Mouse (Mus musculus) common myeloid progenitor, adult 5-6 weeks (primary cell): ENCODE results near the gene Pip4k2b. TPM values are rescaled to one million over a fixed set of nuclear protein-coding genes. Genes with fewer than 3 reads are reported as not detected.
"Not testable (repeated sequence)": the region's sequence is repeated elsewhere in the genome, so short reads cannot be mapped to it uniquely, and the experiment has no call there.

Experiments
- ATAC-seq: replicated peaks from 2 replicates; pipeline ENCODE4 v1.8.0; 2016; ENCODE audit warnings: low read depth, mild to moderate bottlenecking, moderate TSS enrichment, inconsistent platforms; ENCODE audit not compliant: poor library complexity, severe bottlenecking
- total RNA-seq: library from RNA; stranded (forward); fragments of 200-1000, 187-1606 nt; gene quantifications from 2 replicates; pipeline ENCODE4 v1.2.3, GENCODE M21; 2017

Gene Pip4k2b
- total RNA-seq = 38.5 and 55.8 TPM in 2 replicates

DNA sequence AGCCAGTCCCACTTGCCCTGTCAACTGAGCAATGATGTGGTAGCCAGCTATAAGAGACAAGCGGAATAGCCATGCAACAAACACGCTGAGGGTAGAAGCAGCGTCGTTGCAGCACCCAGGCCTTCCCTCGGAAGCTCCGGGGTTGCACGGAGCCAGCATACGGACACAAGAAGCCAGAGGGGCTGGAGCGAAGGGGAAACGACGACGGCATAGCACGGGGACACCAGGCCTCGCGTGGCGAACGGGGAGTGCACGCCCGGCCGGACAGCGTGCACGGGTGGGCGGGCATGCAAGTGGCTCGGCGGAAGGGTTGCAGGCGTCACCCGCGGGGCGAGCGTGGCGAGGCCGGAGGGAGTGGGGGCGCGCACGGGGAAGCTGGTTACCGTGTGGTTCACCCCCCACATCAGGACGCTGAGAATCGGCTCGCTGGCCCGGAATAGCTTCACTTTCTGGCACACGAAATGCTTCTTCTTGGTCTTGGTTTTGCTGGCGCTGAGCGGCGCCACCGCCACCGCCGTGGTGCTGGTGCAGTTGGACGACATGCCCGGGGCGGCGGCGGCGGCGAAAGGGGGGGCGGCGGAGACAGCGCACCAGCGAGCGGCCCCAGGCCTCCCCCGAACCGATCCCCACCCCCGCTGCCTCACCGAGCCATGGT lies at the start of gene Pip4k2b:
Gene Pip4k2b, minus strand, starts transcription at position 642 of the 655 bp plus-strand sequence.
- no peak for ATAC-seq

DNA sequence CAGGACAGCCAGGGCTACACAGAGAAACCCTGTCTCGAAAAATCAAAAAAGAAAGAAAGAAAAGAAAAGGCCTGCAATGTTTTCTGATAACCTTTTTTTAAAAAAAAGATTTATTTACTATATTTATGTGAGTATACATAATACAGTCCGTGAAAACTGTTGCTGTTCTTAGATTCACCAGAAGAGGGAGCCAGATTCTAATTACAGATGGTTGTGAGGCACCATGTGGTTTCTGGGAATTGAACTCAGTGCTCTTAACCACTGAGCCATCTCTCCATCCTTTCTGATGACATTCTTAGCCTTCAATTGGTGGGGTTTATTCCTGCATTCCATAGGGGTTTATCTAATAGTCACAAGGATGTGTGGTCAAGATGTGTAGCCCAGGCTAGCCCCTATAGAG lies 48.7 kb upstream of the Pip4k2b start:
- ATAC-seq = peak; percentile 57; the same call in 1 of the 2 replicates

DNA sequence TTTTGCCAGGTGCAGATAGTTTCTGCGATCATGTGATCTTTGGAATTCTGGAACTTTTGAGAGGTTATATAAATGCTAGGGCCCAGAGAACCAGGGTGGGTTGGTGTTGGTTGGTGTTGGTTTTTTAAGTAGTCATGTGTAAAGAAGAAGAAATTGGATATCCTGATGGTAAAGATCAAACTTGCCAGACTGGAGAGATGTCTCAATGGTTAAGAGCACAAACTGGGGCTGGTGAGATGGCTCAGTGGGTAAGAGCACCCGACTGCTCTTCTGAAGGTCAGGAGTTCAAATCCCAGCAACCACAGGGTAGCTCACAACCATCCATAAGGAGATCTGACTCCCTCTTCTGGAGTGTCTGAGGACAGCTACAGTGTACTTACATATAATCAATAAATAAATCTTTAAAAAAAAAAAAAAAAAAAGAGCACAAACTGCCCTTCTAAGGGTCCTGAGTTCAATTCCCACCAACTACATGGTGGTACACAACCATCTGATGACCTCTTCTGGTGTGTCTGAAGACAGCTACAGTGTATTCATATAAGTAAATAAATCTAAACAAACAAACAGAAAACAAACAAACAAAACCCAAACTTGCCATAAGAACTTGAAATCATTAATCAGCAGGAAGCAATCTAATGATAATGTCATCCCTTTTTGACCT lies 46.4 kb upstream of the Pip4k2b start:
- ATAC-seq = not testable (repeated sequence)

DNA sequence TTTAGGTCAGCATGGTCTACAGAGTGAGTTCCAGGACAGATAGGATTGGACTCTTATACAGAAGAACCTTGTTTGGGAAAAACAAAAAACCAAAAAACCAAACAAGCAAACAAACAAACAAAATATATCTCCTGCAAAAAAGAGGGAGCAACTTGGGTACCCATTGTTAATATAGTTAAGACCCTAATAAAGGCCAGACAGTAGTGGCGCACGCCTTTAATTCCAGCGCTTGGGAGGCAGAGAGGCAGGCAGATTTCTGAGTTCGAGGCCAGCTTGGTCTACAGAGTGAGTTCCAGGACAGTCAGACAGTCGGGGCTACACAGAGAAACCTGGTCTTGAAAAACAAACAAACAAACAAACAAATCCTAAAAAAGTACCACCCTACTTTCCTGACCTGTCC lies 45.2 kb upstream of the Pip4k2b start:
- no peak for ATAC-seq

DNA sequence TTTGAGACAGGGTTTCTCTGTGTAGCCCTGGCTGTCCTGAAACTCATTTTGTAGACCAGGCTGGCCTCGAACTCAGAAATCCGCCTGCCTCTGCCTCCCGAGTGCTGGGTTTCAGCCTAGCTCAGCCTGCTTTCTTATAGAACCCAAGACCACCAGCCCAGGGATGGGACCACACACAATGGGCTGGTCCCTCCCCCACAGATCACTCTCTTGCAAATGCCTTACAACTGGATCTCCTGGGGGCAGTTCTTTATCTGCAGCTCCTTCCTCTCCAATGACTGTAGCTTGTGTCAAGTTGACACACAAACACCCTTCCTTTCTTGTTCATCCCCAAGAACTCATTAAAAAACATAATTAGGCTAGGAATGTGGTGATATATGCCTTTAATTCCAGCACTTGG lies 43.5 kb upstream of the Pip4k2b start:
- ATAC-seq = no peak

DNA sequence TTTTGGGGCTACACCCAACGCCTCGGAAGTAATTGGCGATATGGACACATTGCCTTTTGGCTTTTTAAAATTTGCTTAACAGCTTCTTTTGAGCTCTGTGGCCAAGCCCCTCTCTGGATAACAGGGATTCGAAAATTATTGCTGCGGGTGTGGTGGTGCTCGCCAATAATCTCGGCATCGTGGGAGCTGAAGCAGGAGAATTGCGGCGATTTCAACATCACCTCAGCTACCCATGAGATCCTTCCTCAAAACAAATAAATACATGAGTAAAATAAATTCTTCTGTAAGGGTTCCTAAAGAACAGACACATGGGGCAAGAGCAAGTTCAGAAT lies 38.0 kb upstream of the Pip4k2b start:
- no peak; the same call in 1 of the 2 replicates for ATAC-seq

DNA sequence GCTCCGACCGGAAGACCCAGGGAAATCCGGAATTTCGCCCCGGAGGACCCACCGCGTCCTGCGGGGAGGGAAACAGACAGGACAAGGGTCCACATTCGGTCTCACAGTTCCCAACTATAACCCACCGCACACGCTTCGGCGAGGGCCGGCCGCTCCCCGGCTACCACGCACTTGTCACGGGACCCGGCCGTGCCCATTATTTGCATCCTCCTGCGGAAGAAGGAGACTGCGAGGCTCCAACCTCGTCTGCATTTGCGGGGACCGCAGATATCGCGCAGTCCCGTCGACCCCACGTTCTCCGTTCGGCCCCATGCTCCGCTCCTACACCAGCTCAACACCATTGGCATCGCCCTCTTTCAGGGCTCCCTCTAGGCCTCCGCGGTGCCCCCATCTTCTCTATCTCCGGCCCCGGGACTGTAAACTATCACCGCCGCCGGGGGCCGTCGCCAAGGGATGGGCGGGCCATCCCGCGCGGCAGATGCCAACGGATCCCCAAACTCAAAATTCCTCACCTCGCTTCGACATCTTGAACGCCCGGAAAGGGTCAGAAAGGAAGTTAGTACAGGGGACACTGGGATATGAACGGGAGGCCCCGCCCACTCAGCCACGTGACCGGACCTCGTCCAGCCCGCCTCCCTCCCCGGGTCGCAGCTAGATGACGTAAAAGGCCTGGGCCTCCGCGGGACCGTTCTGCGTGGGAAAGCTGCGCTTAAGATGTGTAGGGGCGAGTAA lies 37.5 kb upstream of the Pip4k2b start, which contains the start of gene Rpl23:
Gene Rpl23, minus strand, starts transcription at position 606 of the 732 bp plus-strand sequence.
- ATAC-seq = peak; percentile 97

DNA sequence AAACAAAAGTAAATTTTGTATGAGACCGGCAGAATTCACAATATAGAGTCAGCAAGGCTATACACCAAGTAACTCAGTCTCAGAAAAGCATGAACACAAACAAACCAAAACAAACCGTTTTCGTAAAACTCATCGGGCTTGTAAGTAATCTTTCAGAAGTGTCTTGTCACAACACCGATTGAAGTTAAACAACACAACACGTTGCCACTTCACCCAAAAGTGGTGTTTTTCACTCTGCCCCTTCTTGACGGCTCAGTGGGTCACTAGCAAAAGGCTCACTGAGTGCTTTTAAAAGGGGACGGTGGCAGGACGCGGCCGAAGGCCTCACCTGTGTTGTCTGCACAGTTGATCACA lies 37.0 kb upstream of the Pip4k2b start:
- peak; percentile 5; the same call in 1 of the 2 replicates for ATAC-seq

DNA sequence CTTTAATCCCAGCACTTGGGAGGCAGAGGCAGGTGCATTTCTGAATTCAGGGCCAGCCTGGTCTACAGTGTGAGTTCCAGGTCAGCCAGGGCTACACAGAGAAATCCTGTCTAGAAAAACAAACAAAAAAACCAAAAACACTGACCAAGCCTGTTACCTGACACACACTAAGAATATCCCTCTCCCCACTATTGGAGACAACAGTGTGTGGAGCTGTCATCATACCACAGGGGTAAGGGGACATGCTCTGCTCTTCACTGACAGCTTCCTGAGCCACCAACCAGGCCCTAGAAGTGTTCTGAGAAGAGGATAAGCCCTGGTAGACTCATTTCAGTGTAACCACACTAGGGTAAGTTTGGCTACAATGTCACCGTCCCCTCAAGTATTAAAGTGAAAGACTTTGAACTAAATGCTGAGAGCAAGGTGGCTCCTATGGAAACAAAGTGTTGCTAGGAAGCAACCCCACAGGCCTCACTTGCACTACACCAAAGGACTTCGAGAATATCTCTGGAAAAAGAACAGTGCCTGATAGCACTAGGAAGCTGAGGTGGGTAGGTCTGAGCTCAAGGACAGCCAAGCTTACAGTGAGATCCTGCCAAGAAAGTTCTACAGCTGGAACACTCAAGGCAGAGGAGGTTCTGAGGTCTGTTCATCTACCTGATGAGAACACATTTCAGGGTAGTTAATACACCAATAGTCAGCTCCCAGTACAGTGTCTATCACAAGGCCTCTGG lies 35.6 kb upstream of the Pip4k2b start:
- no peak for ATAC-seq

DNA sequence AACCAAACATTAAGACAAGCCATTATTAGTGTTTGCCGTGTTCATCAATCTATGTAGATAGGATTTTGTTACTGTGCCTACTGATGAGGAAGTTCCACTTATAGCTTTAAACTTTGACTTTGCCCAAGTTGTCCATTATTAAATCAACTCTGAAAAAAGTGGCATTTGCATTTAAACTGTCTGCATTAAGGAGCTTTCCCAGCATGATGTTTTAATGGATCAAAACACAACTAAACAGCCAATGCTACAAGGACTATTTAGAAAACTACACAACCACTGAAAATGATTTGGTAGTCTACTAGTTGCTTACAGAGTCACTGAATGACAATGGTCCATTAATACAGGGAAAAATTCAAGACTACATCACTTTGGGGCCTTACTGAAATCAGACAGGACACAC lies 34.4 kb upstream of the Pip4k2b start:
- ATAC-seq = no peak

DNA sequence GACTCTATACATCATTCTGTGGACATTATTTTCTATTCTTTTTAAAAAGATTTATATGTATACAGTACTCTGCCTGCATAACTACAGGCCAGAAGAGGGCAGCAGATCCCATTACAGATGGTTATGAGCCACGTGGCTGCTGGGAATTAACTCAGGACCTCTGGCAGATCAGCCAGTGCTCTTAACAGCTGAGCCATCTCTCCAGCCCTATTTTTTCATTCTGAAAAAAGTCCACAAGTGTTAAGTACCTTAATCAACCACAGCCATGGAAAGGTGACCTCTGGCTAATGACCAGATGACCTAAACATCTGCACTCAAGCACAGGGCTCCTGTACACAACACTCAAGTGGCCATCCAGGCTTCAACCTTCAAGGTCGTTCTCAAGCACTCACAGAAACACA lies 32.6 kb upstream of the Pip4k2b start:
- ATAC-seq = no peak

DNA sequence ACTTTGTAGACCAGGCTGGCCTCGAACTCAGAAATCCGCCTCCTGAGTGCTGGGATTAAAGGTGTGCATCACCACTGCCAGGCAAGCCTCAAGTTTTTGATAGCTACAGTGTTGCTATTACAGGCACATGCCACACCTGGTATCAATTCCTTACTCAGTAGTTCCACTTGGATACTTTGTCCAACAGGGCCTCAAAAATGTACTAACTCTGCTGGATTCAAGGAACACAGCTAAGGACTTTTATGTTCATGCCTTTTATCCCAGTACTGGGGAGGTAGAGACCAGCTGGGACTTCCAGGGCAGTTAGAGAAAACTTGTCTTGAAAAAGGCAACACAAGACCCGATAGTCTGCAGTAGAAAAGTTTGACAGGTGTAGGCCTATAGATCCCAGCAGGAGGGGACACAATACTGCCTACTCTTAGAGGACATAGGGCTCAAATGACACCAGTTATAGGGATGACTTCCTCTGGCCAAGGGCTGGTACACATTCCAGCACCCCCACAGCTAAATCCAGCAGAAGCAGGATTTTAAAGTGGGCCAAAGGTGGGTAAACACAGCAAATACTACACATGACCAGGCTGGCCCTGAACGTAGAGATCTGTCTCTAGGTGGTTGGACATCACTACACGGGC lies 32.1 kb upstream of the Pip4k2b start:
- ATAC-seq = no peak

DNA sequence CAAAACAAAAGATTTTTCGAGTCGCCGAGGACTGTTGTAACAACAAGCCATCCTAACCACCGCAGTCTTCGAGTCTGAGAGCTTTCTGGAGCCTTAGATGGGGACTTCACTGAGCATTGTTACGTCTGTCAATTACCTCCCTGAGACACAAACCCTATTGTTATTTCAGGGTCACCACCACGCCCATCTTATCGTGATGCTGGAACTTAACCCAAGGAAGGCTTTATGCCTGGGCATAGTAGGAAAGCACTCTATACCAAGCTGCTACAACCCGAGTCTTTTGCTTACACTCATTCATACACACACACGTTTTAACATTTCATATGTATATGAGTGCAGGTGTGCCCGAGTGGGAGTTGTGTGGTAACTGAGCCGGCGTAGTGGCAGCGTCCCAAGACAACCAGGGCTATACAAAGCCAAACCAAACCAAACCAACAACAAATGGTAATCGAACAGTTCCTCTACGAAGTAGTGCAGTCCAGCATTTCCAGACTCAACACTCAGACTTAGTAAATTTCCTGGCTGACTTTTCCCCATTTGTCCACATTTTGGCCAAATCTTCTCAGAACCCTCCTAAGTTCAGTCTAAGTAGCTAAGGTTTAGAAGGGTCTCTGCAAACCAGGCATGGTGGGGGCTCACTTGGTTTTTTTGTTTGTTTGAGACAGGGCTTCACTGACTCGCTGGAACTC lies 31.4 kb upstream of the Pip4k2b start, which contains the start of gene 1700001P01Rik:
Gene 1700001P01Rik, minus strand, starts transcription at position 111 of the 689 bp plus-strand sequence.
- ATAC-seq = no peak

DNA sequence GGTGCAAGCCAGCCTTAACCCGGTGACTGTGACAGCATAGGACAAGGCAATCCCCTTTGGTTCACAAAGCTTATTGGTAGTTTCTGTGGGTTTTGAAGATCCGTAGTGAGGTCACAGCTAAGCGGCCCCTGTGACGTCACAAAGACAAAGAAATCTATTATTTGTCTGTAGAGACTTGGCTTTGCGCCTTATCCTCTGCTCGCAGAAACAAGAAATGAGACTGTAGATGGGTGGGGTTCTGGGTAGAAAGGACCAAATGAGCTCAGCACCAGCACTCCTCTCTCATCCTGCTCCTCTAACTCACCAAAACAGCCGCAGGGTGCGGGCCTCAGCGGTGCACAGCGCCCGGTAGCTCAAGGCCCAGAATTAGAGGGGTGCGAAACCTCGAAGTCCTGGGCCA lies 30.7 kb upstream of the Pip4k2b start:
- no peak for ATAC-seq

DNA sequence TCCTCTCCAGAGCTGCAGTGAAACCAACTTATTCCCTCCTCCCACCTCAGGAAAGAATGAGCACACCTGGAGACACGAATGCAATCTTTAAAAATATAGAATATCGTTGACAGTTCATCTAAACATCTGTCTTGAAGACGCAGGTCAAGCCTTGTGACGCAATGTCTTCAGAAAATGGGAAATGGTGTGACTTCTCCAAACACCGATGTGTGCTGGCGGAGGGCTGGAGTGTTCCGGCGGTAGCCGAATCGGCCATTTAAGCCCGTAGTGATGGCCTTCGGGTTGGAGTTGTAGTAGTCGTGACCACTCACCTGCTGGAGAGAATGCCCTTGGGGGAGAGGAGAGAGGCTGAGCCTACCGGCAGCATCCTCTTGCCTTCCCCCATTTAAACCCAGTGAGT lies 26.9 kb upstream of the Pip4k2b start:
- no peak for ATAC-seq

DNA sequence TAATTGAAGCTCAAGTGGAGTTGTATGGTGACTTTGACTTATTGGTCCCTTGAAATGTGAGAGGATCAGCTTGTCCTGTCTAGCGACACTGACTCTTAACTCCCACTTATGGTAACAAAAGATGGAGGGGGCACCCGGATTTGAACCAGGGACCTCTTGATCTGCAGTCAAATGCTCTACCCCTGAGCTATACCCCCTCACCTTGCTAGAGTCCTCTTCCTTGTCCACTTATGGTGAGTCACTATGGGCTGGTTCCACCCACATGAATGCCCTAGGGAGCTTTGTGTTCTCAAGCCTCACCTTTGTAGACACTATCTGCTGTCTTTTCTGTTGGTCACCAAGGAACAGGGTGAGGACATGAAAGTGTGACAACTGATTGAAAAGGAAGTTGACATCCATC lies 25.2 kb upstream of the Pip4k2b start:
- no peak for ATAC-seq

DNA sequence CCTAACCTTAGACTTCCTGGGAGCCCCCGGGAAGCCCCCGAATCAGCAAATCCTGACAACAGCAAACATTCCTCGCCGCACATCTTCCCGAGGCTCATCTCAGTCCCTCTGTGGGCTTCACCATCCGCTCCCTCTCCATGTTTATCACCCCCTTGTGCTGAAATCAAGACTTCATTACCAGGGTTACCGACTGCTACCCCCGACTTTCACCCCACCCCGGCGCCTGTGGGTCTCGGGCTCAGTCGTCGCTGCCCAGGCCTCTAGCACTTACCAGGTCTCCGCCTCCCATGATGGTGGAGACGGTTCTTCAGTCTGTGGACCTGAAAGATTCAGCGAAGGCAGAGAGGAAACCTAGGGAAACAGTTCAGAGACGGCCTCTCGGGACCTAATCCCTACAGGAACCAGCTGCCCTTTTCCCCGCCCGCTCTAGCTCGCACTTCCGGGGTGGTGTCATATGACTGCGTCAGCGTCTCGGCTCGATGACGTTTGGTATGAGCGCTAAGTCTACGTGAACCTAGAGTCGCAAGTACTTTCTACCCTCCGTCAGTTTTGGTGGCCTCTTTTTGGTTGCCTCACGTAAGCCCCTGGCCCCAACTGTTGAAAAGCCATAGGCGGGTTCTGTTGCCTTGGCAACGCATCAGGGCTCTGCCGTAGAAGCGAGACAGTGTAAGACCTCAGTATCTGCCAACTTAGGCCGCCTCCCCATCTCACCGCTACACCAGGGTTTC lies 21.8 kb upstream of the Pip4k2b start, which contains the start of gene Cwc25:
Gene Cwc25, minus strand, starts transcription at position 403 of the 728 bp plus-strand sequence.
- peak; percentile 98 for ATAC-seq

DNA sequence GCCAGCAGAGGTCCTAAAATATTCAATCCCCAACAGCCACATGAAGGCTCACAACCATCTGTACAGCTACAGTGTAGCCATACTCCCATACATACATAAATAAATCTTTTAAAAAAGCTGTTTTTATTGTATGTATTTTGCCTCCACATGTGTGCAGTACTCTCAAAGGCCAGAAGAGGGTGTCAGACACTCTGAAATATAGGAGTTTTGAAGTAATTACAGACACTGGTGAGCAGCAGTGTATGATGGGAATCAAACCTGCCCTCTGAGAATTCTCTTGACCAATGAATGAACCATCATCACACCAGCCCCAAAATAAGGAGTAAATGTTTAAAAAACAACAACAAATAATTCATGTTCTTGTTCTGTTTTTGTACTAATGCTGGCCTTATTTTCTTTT lies 17.1 kb upstream of the Pip4k2b start:
- no peak for ATAC-seq

DNA sequence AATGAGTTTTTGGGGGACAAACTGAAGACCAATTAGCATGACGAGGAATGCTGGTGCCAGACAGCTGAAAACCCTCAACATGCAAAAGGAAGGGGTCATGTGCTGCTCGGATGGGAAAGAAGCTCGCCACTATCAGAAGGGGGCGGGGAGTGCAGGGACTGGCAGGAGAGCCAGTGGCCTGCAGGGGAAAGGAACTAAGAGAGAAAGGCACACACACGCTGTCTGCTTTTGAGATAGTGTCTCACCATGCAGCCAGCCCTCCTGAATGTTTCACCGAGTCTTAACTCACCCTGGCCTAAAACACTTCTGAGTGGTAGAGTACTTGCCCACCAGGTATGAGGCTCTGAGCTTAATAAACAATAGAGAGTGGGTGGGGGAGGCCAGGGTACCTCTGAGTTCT lies 14.4 kb upstream of the Pip4k2b start:
- no peak for ATAC-seq
